Mouse (Mus musculus): Measurements from ENCODE around the gene Ehmt1.

Ehmt1 gene

DNA sequence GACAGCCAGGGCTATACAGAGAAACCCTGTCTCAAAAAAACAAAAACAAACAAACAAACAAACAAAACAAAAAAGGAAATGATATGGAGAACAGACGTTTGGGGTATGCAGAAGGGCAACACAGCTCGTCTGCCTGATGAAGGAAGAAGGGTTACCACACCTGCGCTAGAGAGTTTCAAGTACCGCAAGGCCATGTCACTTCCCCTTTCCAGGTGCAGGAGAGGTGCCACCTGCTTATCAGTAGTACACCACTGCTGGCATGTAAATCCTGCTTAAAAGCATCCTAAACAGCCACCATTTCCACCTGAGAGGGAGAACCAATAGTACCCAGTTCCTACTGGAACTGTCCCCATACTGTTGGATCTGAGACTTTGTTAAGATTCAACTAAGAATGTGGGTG, 113.8 kb downstream of the Ehmt1 start:
- no peak for DNase-seq (ENCODE audit: low spot score)

- DNase-seq (ENCODE audit: low spot score): no peak
Measured at GRCm38 (mm10) chr2:24796833-24797457, 122.5 kb downstream of the Ehmt1 start.

GRCm38 (mm10) chr2:24787250-24787649, 132.2 kb downstream of the Ehmt1 start:
- DNase-seq (ENCODE audit: low spot score): no peak

GRCm38 (mm10) chr2:24781253-24781652, 138.2 kb downstream of the Ehmt1 start:
- DNase-seq (ENCODE audit: low spot score): no peak

DNA sequence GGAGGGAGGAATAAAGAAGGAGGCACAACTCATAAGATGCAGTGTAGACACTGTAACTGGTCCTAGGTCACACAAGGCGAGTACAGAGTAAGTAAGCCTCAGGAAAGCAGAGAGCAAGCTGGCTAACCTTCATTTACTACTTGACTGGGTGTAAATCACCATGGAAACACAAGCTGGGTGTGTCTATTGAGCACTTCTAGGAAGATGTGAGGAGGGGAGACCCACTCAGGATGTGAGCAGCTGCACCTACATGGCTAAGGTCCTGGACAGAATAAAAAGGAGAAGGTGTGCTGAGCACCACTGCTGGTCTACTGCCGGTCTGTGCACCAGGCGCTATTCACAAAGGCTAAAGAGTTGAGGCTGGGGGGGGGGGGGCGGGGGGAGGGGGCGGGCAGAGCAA, 142.6 kb downstream of the Ehmt1 start:
- no peak for DNase-seq (ENCODE audit: low spot score)

DNA sequence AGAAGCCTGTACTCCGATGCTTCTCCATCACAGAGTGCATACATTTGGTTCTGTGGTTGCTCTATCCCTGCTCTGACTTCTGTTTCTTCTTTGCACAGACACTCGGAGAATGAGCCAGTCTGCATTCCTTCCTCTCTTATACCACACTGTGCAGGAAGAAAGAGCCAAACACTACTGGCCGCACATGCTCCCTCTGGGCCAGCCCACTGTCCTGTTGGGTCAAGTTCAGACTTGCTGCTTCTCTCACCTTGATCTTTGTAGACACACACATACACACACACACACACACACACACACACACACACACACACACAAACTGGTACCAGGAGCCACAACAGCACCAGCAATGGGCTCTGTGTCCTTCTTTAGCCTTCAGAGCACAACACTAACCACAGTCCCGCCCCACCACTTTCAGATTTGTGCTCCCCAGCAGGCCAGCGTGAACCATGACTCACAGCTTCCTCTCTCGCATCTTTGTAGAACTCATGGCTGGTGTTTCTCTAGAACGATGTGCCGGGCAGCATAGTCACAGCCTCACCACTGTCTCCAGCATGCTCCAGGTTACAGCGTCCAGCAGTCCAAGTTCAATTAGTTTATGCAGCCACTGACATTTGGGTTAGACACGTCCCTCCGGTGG, 143.3 kb downstream of the Ehmt1 start:
- DNase-seq (ENCODE audit: low spot score): no peak

GRCm38 (mm10) chr2:24774832-24775231, 144.6 kb downstream of the Ehmt1 start:
- no peak for DNase-seq (ENCODE audit: low spot score)

GRCm38 (mm10) chr2:24770861-24771260, 148.6 kb downstream of the Ehmt1 start:
- DNase-seq (ENCODE audit: low spot score): no peak

GRCm38 (mm10) chr2:24763115-24763557, 156.3 kb downstream of the Ehmt1 start, which contains the start of gene Cacna1b:
Gene Cacna1b (minus strand): TSS chr2:24763152.
- no peak for DNase-seq (ENCODE audit: low spot score)

- DNase-seq (ENCODE audit: low spot score): no peak
Measured at GRCm38 (mm10) chr2:24762446-24762960, 156.9 kb downstream of the Ehmt1 start.

DNA sequence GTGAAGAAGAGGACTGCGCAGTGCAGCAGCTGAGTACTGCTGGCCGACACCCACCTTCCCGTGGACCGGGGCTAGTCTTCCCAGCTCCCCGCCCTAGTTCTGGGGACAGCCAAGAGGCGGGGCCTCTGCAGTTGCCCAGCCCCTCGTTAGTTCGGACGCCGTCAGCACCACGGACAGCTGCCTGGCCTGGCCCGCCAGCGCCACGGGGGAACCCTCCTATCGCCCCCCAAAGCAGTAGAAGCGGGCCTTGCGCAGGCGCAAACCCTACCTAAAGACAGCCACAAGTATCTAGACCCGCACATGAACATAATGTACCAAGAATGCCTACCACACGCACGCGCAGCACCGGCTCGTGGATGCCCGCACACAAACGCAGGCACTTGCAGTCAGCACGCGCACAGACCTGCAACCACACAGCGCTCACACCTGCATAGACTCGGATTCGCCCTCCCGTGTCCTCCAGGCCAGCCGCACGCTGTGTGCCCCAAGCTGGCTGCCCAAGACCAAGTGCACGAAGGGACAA, 157.4 kb downstream of the Ehmt1 start:
- DNase-seq (ENCODE audit: low spot score): peak; percentile 49

GRCm38 (mm10) chr2:24755276-24755675, 164.1 kb downstream of the Ehmt1 start:
- no peak for DNase-seq (ENCODE audit: low spot score)

DNA sequence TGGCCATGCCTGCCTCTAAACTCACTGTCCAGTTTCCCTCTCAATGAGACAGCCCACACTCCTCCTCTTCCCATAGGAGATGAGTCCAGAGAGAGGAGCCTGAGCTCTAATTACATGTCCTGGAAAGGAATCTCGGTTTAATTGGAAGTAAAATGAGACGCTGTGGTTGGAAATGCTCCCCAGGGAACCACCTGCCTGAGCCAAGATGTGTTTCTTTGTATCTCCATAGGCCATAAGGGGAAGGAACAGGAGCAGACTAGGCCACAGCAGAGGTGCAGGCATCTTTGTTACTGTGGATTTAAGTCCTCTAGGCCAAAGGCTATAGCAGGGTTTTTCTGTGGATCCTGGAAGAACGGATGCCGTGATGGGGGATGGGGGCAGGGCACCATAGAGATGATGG, 166.8 kb downstream of the Ehmt1 start:
- no peak for DNase-seq (ENCODE audit: low spot score)

- DNase-seq (ENCODE audit: low spot score): no peak
Measured at GRCm38 (mm10) chr2:24750051-24750450, 169.4 kb downstream of the Ehmt1 start.

DNA sequence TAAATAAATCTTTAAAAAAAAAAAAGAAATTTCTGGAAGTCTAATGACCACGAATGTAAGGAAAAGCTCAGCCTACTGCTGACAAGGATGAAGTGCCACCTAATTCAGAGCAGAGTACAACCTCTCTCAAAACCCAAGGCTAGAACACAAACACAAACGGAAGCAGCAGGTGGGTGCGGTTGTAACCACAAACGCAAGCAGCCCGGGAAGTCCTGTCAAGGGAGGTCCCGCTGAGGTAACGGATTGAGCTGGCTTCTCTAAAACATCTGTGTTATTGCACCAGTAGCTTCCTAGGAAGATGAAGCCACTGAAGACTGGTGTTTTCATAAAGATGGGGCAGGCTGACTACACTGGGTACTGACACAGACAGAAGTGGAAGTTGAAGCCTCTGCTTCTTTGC, 171.5 kb downstream of the Ehmt1 start:
- DNase-seq (ENCODE audit: low spot score): no peak

Data from ovary, postnatal 10 days (tissue).